Mouse (Mus musculus) cerebellum, postnatal 4 days (tissue): Measurements from ENCODE around the gene Gm17584.
"Not testable (repeated sequence)": the region's sequence is repeated elsewhere in the genome, so short reads cannot be mapped to it uniquely, and the experiment has no call there.

Experiments
- DNase-seq, 2 experiments: peaks; one replicate each; pipeline ENCODE4 v3.0.0; 2022; ENCODE audit warnings: low spot score in 2 of 2, mixed read lengths in 1 of 2

Gm17584 gene

DNA sequence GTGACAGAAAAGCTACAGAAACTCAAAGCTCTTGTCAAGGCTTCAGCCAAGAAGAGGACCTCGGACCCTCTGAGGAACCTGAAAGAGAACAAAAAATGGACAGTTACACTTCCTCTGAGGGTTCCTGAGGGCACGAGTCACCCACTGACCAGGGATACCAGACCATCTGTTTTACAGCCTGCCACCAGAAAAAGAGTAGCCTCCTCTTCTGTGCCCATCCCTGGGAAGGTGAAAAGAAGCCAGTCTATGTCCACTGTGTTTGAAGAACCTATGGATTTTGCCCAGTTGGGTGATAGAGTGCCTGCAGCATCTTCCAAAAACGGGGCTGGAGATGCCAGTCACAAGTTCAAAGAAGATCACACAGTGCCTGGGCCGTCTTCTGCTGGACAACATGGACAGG, at the start of gene Gm17584:
TSS of gene Gm17584 (plus strand) at position 301 of the 400 bp plus-strand sequence.
- DNase-seq = not testable (repeated sequence)
